8 mouse cellular contexts compared by ENCODE assay signal in the genomic region with DNA sequence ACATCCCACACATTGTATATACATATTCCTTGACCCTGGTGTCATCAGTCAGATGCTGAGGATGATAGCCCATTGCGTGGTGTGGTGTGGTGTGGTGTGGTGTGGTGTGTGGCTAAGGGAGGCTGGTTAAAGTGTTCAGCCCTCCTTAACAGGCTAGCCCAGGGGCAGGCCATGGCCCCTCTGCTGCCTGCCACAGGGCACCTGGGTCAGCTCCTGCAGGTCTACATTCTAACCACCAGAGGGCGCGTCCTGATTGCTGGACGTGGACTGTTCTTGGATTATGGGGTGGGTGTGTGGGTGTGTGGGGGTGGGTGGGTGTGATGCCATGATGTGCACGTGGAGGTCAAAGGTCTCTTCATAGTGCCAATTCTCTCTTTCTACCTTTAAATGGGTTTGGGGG. TPM values are rescaled to one million over a fixed set of nuclear protein-coding genes. Genes with fewer than 3 reads are reported as not detected.
A peak's percentile ranks its signal among the peaks of the same experiment; 100 is the strongest.
DNase-seq lines count a peak whose midpoint lies in the region; ATAC-seq and TF ChIP-seq lines count a peak whose summit lies in the region.

No protein-coding gene starts in this region.

- peak; percentile 62 for TF ChIP-seq CTCF in E14TG2a.4 (conservative IDR thresholded peaks at IDR 0.05; ENCODE audit: low read length)
- TF ChIP-seq CTCF in liver, embryonic 14.5 days (IDR thresholded peaks at IDR 0.05; ENCODE audit: low read depth) = peak; percentile 92
- TF ChIP-seq CTCF in spleen, adult 2 months (IDR thresholded peaks at IDR 0.05; ENCODE audit: extremely low read depth, insufficient read depth, insufficient read length, insufficient replicate concordance) = peak; percentile 78

- H3K36me3 ChIP-seq in E14TG2a.4 (ENCODE audit: insufficient read depth, low read length) = no peaks in the 10 kb centered on the region
- no peaks in the 10 kb centered on the region for H3K36me3 ChIP-seq in liver, embryonic 14.5 days (replicated peaks; ENCODE audit: control insufficient read depth, insufficient read depth, low read depth)
- H3K36me3 ChIP-seq in spleen, adult 2 months (ENCODE audit: control insufficient read depth, insufficient read depth, low read length) = no peaks in the 10 kb centered on the region

- no peak overlapping the region for H3K27ac ChIP-seq in liver, embryonic 14.5 days
- H3K27ac ChIP-seq in spleen, adult 2 months (ENCODE audit: insufficient read depth, low read length) = no peak overlapping the region

- 0 out of 2 replicates have a peak, but pooled peaks have one; percentile 40 for ATAC-seq in liver, embryonic 14.5 days (ENCODE audit: insufficient read depth)

- no peak overlapping the region for H3K9ac ChIP-seq in liver, embryonic 14.5 days (replicated peaks)

- peak; percentile 29 to 68 for DNase-seq in heart, adult 18-20 months
- no peak for DNase-seq in heart, postnatal 25 days (ENCODE audit: low spot score)
- peak; percentile 23 for DNase-seq in c-Kit-positive CD71-negative TER-119-negative erythroid progenitor cells, embryonic 14.5 days (ENCODE audit: low read depth)
- DNase-seq in heart, postnatal 14 days = peak; percentile 22 to 65
- no peak for DNase-seq in liver, embryonic 14.5 days (ENCODE audit: low read depth in 3 of 3, low spot score in 3 of 3)
- DNase-seq in spleen, adult 2 months (ENCODE audit: low read depth in 1 of 2, low spot score in 2 of 2) = peak; percentile 8 to 26
- DNase-seq in layer of hippocampus, adult 11-12 months (ENCODE audit: low spot score) = no peak

- no peak overlapping the region for H3K4me3 ChIP-seq in E14TG2a.4 (replicated peaks; ENCODE audit: low read length)
- H3K4me3 ChIP-seq in liver, embryonic 14.5 days (ENCODE audit: insufficient read depth in 1 of 2, low read depth in 2 of 2, low read length in 2 of 2) = no peak overlapping the region
- H3K4me3 ChIP-seq in spleen, adult 2 months (ENCODE audit: extremely low read depth, insufficient read depth, insufficient read length) = no peak overlapping the region

- H3K4me1 ChIP-seq in E14TG2a.4 (replicated peaks; ENCODE audit: low read depth, low read length) = peaks cover 9% of the 10 kb centered on the region
- peaks cover 0 to 2% of the 10 kb centered on the region in 2 experiments; a peak in 1 of 4 replicates for H3K4me1 ChIP-seq in liver, embryonic 14.5 days (replicated peaks; ENCODE audit: control insufficient read depth in 2 of 2, insufficient read depth in 2 of 2, low read length in 1 of 2)
- H3K4me1 ChIP-seq in spleen, adult 2 months (ENCODE audit: control insufficient read depth, insufficient read depth, insufficient read length) = no peaks in the 10 kb centered on the region

- H3K4me2 ChIP-seq in liver, embryonic 14.5 days (ENCODE audit: low read depth) = no peak overlapping the region

- H3K9me3 ChIP-seq in E14TG2a.4 (ENCODE audit: low read length) = no peaks in the 10 kb centered on the region
- no peaks in the 10 kb centered on the region for H3K9me3 ChIP-seq in liver, embryonic 14.5 days (ENCODE audit: control insufficient read depth, low read length)

- no peak for TF ChIP-seq EP300 in liver, embryonic 14.5 days (IDR thresholded peaks at IDR 0.05; ENCODE audit: low read depth)

- no peak for TF ChIP-seq POLR2A in spleen, adult 2 months (IDR thresholded peaks at IDR 0.05; ENCODE audit: low read depth, low read length)

- intact Hi-C loops in heart, postnatal 25 days (cut with DNase I) = loop anchor here (1.0 kb wide), 1 partner anchor 31 kb away; no protein-coding TSS in a partner anchor
- intact Hi-C loops in heart, postnatal 14 days (cut with DNase I) = loop anchor here (2.0 to 5.0 kb wide), 2 partner anchors 30 to 46 kb away; no protein-coding TSS in a partner anchor

- 8% methylated on average over 5 of the region's 5 CpGs for WGBS in liver, embryonic 14.5 days (ENCODE audit: insufficient replicate concordance)
- 10% methylated on average over 5 of the region's 5 CpGs for WGBS in spleen, adult 2 months

- peaks cover 26% of the 10 kb centered on the region for H3K27me3 ChIP-seq in E14TG2a.4 (ENCODE audit: insufficient read depth, low read length)
- H3K27me3 ChIP-seq in liver, embryonic 14.5 days (ENCODE audit: control insufficient read depth, insufficient read depth, low read length) = no peaks in the 10 kb centered on the region
- no peaks in the 10 kb centered on the region for H3K27me3 ChIP-seq in spleen, adult 2 months (ENCODE audit: control insufficient read depth, insufficient read depth, low read length)

RNA-seq across cellular contexts. Expression of a gene that starts 18.8 kb away (rescaled TPM):
- total RNA-seq in heart, adult 18-20 months (2021) = not detected
- total RNA-seq in heart, postnatal 25 days (2021) = not detected
- total RNA-seq in heart, postnatal 14 days (2021) = under 1 TPM in 1 of 2 experiments, not detected in 1; 0.12 TPM
- 1.9 and 2.1 TPM in 2 replicates for polyA plus RNA-seq in liver, embryonic 14.5 days (2012; rRNA removed)
- polyA plus RNA-seq in liver, embryonic 14.5 days (2014; fragmentation: Nextera tagmentation; extraction: Ambion mirVana) = 3.6 and 4.0 TPM in 2 replicates
- 0.02 and 0.05 TPM in 2 replicates for polyA plus RNA-seq in spleen, adult 2 months (2012; rRNA removed)

RNA-seq across cellular contexts. Expression of a gene that starts 25.1 kb away (rescaled TPM):
- not detected for total RNA-seq in heart, adult 18-20 months (2021)
- total RNA-seq in heart, postnatal 25 days (2021) = not detected
- total RNA-seq in heart, postnatal 14 days (2021) = under 1 TPM in 1 of 2 experiments, not detected in 1; 0.05 TPM
- polyA plus RNA-seq in liver, embryonic 14.5 days (2012; rRNA removed) = 0.08 and 0.32 TPM in 2 replicates
- 0.04 TPM in 1 of 2 replicates, not detected in the other for polyA plus RNA-seq in liver, embryonic 14.5 days (2014; fragmentation: Nextera tagmentation; extraction: Ambion mirVana)
- 0.05 and 0.19 TPM in 2 replicates for polyA plus RNA-seq in spleen, adult 2 months (2012; rRNA removed)

RNA-seq across cellular contexts. Expression of a gene that starts 37.0 kb away (rescaled TPM):
- total RNA-seq in heart, adult 18-20 months (2021) = 10 to 100 TPM; 61.5 to 68.1 TPM
- total RNA-seq in heart, postnatal 25 days (2021) = 10 to 100 TPM; 63.7 to 70.7 TPM
- 10 to 100 TPM; 88.4 to 91.7 TPM for total RNA-seq in heart, postnatal 14 days (2021)
- 72.5 and 113 TPM in 2 replicates for polyA plus RNA-seq in liver, embryonic 14.5 days (2012; rRNA removed)
- polyA plus RNA-seq in liver, embryonic 14.5 days (2014; fragmentation: Nextera tagmentation; extraction: Ambion mirVana) = 80.4 and 94.3 TPM in 2 replicates
- polyA plus RNA-seq in spleen, adult 2 months (2012; rRNA removed) = 101 and 113 TPM in 2 replicates

RNA-seq across cellular contexts. Expression of a gene that starts 48.8 kb away (rescaled TPM):
- total RNA-seq in heart, adult 18-20 months (2021) = 10 to 100 TPM; 21.4 to 23.4 TPM
- total RNA-seq in heart, postnatal 25 days (2021) = 10 to 100 TPM; 16.7 to 17.7 TPM
- 10 to 100 TPM; 21.6 to 21.7 TPM for total RNA-seq in heart, postnatal 14 days (2021)
- 8.1 and 10.9 TPM in 2 replicates for polyA plus RNA-seq in liver, embryonic 14.5 days (2012; rRNA removed)
- 15.6 and 16.3 TPM in 2 replicates for polyA plus RNA-seq in liver, embryonic 14.5 days (2014; fragmentation: Nextera tagmentation; extraction: Ambion mirVana)
- polyA plus RNA-seq in spleen, adult 2 months (2012; rRNA removed) = 13.6 and 14.1 TPM in 2 replicates

Comparison
In these comparisons a context has a peak if more than half of its experiments do, and no peak if none do; other contexts are left out.
1. DNase-seq: peak in heart, adult 18-20 months (2 of 2), c-Kit-positive CD71-negative TER-119-negative erythroid progenitor cells, embryonic 14.5 days (single experiment), heart, postnatal 14 days (2 of 2) and spleen, adult 2 months (2 of 2); none in heart, postnatal 25 days (single experiment), liver, embryonic 14.5 days (0 of 3) and layer of hippocampus, adult 11-12 months (single experiment).
2. Peak in every context shown above with its lines, with median percentiles within 50 percentile points of each other: CTCF ChIP-seq.